Mouse (Mus musculus): ENCODE measurements around the gene Gm17606. TPM values are rescaled to one million over a fixed set of nuclear protein-coding genes. Genes with fewer than 3 reads are reported as not detected.

The Gm17606 gene
- polyA plus RNA-seq, 1 experiment from 2014 or later: not detected

- Histone ChIP-seq H3K4me3 (no peak overlapping the region), H3K9me3 (no peaks in the 10 kb centered on the region), H3K36me3 (peaks cover 86% of the 10 kb centered on the region), H3K27ac (replicated peaks) (no peak overlapping the region), H3K27me3 (no peaks in the 10 kb centered on the region), H3K4me2 (no peak overlapping the region), H3K4me1 (replicated peaks) (peaks cover 40% of the 10 kb centered on the region), H3K9ac (no peak overlapping the region)
- ATAC-seq (ENCODE audit: low FRiP score, low read depth): no peak
- WGBS: 96% methylated on average over 17 of the region's 17 CpGs
Observed at GRCm38 (mm10) chr14:54646455-54646854, 5.7 kb downstream of the Gm17606 start.

DNA sequence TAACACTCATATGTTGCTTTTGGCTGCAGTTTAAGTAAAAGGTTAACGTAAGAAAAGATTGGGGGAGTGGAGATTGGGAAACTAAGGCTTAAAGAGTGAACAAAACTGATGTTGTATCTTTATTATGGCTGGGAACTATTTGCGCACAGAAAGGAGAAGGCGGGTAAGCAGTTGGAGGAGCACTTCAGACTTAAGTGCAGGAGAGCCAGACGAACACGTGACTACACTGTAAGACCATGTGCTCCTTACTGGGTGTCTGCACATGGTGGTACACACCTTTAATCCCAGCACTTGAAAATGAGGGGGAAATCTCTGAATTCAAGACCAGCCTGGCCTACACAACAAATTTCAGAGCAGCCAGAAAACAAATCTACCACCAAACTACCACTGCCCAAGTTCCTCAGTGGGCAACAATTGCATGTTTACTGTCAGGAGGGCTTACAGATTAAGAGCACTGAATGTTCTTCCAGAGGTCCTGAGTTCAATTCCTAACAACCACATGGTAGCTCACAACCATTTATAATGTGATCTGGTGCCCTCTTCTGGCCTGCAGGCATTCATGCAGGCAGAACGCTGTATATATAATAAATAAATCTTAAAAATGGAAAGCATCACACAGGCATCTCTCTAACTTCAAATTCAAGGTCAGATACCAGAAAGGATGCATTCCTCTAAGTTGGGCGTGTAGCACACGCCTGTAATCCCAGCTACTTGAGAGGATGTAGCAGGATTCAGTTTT lies 6.3 kb downstream of the Gm17606 start:
- 94% methylated on average over 8 of the region's 8 CpGs for WGBS
- Histone ChIP-seq H3K4me3 (no peak overlapping the region), H3K27ac (replicated peaks) (no peak overlapping the region), H3K4me1 (replicated peaks) (peaks cover 43% of the 10 kb centered on the region), H3K36me3 (peaks cover 90% of the 10 kb centered on the region), H3K4me2 (no peak overlapping the region), H3K27me3 (no peaks in the 10 kb centered on the region), H3K9ac (no peak overlapping the region), H3K9me3 (no peaks in the 10 kb centered on the region)
- ATAC-seq (ENCODE audit: low FRiP score, low read depth): no peak

DNA sequence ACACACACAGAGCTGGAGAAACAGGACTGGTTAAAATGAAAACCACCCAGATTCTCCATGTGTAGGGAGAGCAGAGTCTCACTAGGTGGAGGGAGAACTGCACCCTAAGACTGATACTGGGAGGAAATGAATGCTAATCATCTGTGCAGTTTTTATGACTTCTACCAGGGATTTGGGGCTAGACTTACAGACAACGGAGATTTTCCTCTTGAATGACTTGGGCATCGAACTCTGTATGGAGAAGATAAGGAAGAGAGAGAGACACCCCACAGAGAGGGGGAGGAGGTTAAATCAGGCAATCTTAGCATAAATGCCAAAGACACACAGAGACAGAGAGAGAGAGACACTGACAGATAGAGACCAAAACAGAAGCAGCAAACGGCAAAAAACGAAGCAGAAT lies 7.1 kb downstream of the Gm17606 start:
- H3K9ac ChIP-seq: no peak overlapping the region
- no peaks in the 10 kb centered on the region for H3K9me3 ChIP-seq
- no peak overlapping the region for H3K4me2 ChIP-seq
- H3K27ac ChIP-seq (replicated peaks): no peak overlapping the region
- WGBS: 80% methylated on average over 4 of the region's 4 CpGs
- H3K4me3 ChIP-seq: no peak overlapping the region
- peaks cover 82% of the 10 kb centered on the region for H3K36me3 ChIP-seq
- H3K27me3 ChIP-seq: no peaks in the 10 kb centered on the region
- no peak for ATAC-seq (ENCODE audit: low FRiP score, low read depth)
- peaks cover 47% of the 10 kb centered on the region for H3K4me1 ChIP-seq (replicated peaks)

- H3K4me3 ChIP-seq: peak overlapping the region; percentile 6; the same call in 1 of the 2 replicates
- peaks cover 59% of the 10 kb centered on the region for H3K36me3 ChIP-seq
- peaks cover 55% of the 10 kb centered on the region for H3K4me1 ChIP-seq (replicated peaks)
- peak; percentile 31 for ATAC-seq (ENCODE audit: low FRiP score, low read depth)
- no peaks in the 10 kb centered on the region for H3K27me3 ChIP-seq
- no peaks in the 10 kb centered on the region for H3K9me3 ChIP-seq
- peak overlapping the region; percentile 22; the same call in 1 of the 2 replicates for H3K27ac ChIP-seq (replicated peaks)
- H3K9ac ChIP-seq: no peak overlapping the region
- WGBS: 64% methylated on average over 23 of the region's 23 CpGs
- H3K4me2 ChIP-seq: peak overlapping the region; percentile 92
Observed at GRCm38 (mm10) chr14:54650621-54651454, 10.1 kb downstream of the Gm17606 start.

DNA sequence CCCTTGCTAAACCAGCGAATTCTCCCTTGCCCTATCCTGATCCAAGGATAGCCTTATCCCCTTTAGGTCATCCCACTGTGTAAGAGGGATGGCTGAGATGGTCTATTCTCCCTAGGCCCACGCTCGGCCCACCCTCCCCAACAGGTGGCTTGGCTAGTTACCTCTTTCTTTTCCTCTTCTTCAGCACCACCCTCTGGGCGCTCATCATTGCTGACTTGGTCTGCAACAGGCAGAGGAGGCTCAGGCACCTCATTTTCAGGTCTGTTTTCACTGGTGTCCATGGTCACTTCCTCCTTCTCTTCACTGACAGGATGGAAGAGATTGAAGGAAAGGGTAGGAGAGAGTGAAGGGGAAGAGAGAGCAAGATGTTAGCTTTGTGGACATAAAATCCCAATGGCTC lies 10.8 kb downstream of the Gm17606 start:
- Histone ChIP-seq H3K4me2 (peak overlapping the region; percentile 92), H3K4me3 (peak overlapping the region; percentile 6; the same call in 1 of the 2 replicates), H3K9me3 (no peaks in the 10 kb centered on the region), H3K4me1 (replicated peaks) (peaks cover 55% of the 10 kb centered on the region), H3K27me3 (no peaks in the 10 kb centered on the region), H3K9ac (0 out of 2 replicates have a peak overlapping the region, but pooled peaks have one; percentile 21), H3K36me3 (peaks cover 59% of the 10 kb centered on the region), H3K27ac (replicated peaks) (peak overlapping the region; percentile 22; the same call in 1 of the 2 replicates)
- ATAC-seq (ENCODE audit: low FRiP score, low read depth): no peak; the same call in 1 of the 2 replicates
- WGBS: 73% methylated on average over 4 of the region's 4 CpGs

GRCm38 (mm10) chr14:54652787-54653186 lies 12.0 kb downstream of the Gm17606 start:
- Histone ChIP-seq H3K4me3 (peak overlapping the region; percentile 67), H3K27ac (replicated peaks) (peak overlapping the region; percentile 87), H3K9ac (peak overlapping the region; percentile 84), H3K27me3 (no peaks in the 10 kb centered on the region), H3K4me2 (peak overlapping the region; percentile 92), H3K4me1 (replicated peaks) (peaks cover 55% of the 10 kb centered on the region), H3K9me3 (no peaks in the 10 kb centered on the region), H3K36me3 (peaks cover 59% of the 10 kb centered on the region)
- 0 out of 2 replicates have a peak, but pooled peaks have one; percentile 11 for ATAC-seq (ENCODE audit: low FRiP score, low read depth)
- whole genome bisulfite sequencing: 0% methylated on average over 7 of the region's 7 CpGs

- Histone ChIP-seq H3K4me1 (replicated peaks) (peaks cover 48% of the 10 kb centered on the region), H3K27ac (replicated peaks) (peak overlapping the region; percentile 87), H3K4me2 (peak overlapping the region; percentile 92), H3K36me3 (peaks cover 59% of the 10 kb centered on the region), H3K9me3 (no peaks in the 10 kb centered on the region), H3K4me3 (peak overlapping the region; percentile 67), H3K9ac (peak overlapping the region; percentile 84), H3K27me3 (no peaks in the 10 kb centered on the region)
- WGBS: 0% methylated on average over 12 of the region's 12 CpGs
- ATAC-seq (ENCODE audit: low FRiP score, low read depth): peak; percentile 86
Observed at GRCm38 (mm10) chr14:54653496-54653895, 12.7 kb downstream of the Gm17606 start.

DNA sequence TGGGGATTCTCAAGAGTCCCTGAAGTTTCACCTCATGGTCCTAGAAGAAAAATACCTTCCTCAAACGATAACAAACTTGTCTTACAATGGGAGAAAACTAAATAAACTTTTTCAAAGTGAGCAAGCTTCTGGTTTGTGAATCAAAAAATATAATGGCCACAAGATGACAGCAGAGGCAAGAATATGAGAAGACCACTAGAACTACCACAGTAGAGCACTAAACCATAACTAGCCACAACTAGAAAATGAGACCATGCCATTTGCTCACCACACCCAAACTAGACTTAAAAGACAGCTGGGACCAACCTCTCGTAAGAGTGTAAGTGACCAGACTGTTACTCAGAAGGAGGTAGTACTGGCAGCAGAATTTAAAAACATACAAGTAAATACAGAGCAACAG lies 19.3 kb downstream of the Gm17606 start:
- Histone ChIP-seq H3K4me1 (replicated peaks) (no peaks in the 10 kb centered on the region), H3K9ac (no peak overlapping the region), H3K4me3 (no peak overlapping the region), H3K27ac (replicated peaks) (no peak overlapping the region), H3K9me3 (no peaks in the 10 kb centered on the region), H3K36me3 (peaks cover 89% of the 10 kb centered on the region), H3K27me3 (no peaks in the 10 kb centered on the region), H3K4me2 (no peak overlapping the region)
- ATAC-seq (ENCODE audit: low FRiP score, low read depth): no peak
- 91% methylated on average over 2 of the region's 2 CpGs for WGBS

- WGBS: 94% methylated on average over 10 of the region's 10 CpGs
- Histone ChIP-seq H3K27me3 (no peaks in the 10 kb centered on the region), H3K27ac (replicated peaks) (no peak overlapping the region), H3K36me3 (peaks cover 87% of the 10 kb centered on the region), H3K9me3 (no peaks in the 10 kb centered on the region), H3K9ac (no peak overlapping the region), H3K4me3 (no peak overlapping the region), H3K4me2 (no peak overlapping the region), H3K4me1 (replicated peaks) (no peaks in the 10 kb centered on the region)
- ATAC-seq (ENCODE audit: low FRiP score, low read depth): no peak
Observed at GRCm38 (mm10) chr14:54664477-54665222, 23.9 kb downstream of the Gm17606 start.

GRCm38 (mm10) chr14:54669381-54669780 lies 28.6 kb downstream of the Gm17606 start:
- 84% methylated on average over 4 of the region's 4 CpGs for WGBS
- H3K27me3 ChIP-seq: no peaks in the 10 kb centered on the region
- ATAC-seq (ENCODE audit: low FRiP score, low read depth): no peak
- no peak overlapping the region for H3K4me2 ChIP-seq
- no peaks in the 10 kb centered on the region for H3K4me1 ChIP-seq (replicated peaks)
- peaks cover 68% of the 10 kb centered on the region for H3K36me3 ChIP-seq
- H3K9me3 ChIP-seq: no peaks in the 10 kb centered on the region
- no peak overlapping the region for H3K4me3 ChIP-seq
- no peak overlapping the region for H3K9ac ChIP-seq
- no peak overlapping the region for H3K27ac ChIP-seq (replicated peaks)

GRCm38 (mm10) chr14:54674317-54674716 lies 33.6 kb downstream of the Gm17606 start:
- no peak for ATAC-seq (ENCODE audit: low FRiP score, low read depth)
- Histone ChIP-seq H3K9ac (no peak overlapping the region), H3K9me3 (no peaks in the 10 kb centered on the region), H3K27ac (replicated peaks) (no peak overlapping the region), H3K4me3 (no peak overlapping the region), H3K27me3 (no peaks in the 10 kb centered on the region), H3K36me3 (peaks cover 67% of the 10 kb centered on the region), H3K4me1 (replicated peaks) (no peaks in the 10 kb centered on the region), H3K4me2 (no peak overlapping the region)
- WGBS: 76% methylated on average over 2 of the region's 2 CpGs
